Mouse (Mus musculus): ENCODE data around the gene Foxc2.

DNA sequence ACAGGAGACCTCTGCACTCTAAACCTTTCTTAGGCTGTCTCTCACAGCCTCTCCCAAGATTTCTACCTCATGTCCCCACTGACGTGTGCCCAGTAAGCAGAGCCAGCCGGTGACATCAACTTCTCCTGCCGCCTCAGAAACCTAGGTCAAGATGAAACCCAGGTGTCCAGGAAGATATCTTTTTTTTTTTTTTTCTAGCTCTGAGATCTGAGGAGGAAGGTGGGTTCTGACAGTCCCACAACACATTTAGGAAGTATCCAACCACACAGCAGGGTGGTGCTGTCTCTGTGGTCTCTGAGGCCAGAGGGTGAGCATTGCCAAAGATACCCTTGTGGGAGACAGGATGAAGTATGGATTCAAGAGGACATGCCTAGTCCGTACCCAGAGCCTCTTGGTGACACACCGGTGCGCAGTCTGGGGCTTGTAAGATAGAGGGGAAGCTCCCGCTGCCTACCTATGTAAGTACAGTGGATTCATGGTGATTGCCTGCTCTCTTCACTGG lies 41.1 kb downstream of the Foxc2 start:
- TF ChIP-seq HCFC1 (IDR thresholded peaks at IDR 0.05; ENCODE audit: borderline replicate concordance, insufficient read depth, low read length) (no peak), ZC3H11A (IDR thresholded peaks at IDR 0.05; ENCODE audit: borderline replicate concordance, low read depth, low read length) (no peak), CHD2 (IDR thresholded peaks at IDR 0.05; ENCODE audit: low read depth, low read length) (no peak), ZNF384 (IDR thresholded peaks at IDR 0.05; ENCODE audit: low read depth, low read length) (no peak), MAFK (IDR thresholded peaks at IDR 0.05; ENCODE audit: insufficient read depth, low read depth, low read length) (no peak)

Measured in ES-E14 (cell line).